Mouse (Mus musculus): Measurements from ENCODE around the gene Fgfr2.

The Fgfr2 gene

DNA sequence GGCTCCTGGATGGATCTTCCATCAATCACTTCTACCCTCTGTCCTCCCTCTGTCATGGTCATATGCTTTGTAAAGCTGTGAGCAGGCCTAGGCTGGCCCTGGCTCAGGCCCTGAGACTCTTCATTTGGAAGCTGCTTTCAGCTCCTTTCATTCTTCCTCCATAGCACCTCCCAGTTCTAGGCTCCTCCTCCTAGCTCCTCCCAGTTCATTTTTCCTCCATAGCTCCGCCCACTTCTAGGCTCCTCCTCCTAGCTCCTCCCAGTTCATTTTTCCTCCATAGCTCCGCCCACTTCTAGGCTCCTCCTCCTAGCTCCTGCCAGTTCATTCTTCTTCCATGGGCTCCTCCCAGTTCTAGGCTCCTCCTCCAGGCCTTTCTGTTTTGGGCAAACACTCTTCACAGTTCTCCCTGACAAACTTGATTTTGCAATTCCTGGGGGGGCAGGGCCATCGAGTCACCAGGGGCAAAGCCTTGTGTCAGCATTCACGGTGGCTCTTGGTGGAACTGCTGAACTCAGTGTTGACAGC is 880.5 kb downstream of the Fgfr2 start:
- peak in 1 of 2 experiments; percentile 51 for DNase-seq

GRCm38 (mm10) chr7:132238921-132239320 is 884.2 kb downstream of the Fgfr2 start:
- DNase-seq, result no peak

DNA sequence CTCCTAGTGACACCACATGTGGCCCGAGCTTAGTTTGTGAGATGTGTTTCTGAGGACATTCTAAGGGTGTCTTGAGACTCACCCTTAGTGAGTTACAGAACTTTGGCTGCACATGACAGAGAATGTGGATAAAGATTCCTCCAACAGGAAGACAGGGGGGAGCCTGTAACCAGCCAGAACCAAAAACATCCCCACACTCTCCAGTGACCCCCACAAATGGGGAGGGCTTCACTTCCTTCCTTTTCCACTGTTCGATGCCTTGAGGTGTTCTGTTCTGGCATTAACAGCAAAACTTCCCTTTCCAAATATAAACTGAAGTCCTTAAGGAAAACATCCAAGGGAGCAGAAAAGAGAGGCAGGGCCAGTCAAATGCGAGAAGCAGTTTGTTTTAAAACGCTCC is 886.0 kb downstream of the Fgfr2 start:
- DNase-seq, result no peak

GRCm38 (mm10) chr7:132236789-132237188 is 886.4 kb downstream of the Fgfr2 start:
- peak in 1 of 2 experiments; percentile 38 for DNase-seq

GRCm38 (mm10) chr7:132234250-132234649 is 888.9 kb downstream of the Fgfr2 start:
- no peak for DNase-seq

- DNase-seq, result no peak
These were observed 889.4 kb downstream of the Fgfr2 start for GRCm38 (mm10) chr7:132233732-132234131.

DNA sequence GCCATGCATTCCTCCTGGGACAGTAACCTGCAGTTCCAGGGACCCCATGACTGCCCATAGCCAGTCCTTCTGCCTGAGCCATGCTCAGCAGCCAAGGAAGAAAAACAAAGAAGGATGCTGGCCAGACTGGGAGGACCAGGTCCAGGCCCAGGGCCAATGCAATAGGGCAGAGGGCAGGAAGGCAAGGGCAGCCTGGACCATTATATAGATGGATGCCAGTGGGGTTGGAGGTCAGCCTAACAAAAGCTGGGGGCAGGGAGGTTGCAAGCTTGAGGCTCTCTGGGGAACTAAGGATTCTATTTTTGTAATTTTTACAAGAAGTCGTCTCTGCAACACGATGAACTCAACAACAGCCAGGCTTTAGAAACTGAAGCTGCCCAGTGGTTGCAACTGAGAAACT is 890.2 kb downstream of the Fgfr2 start:
- peak; percentile 37 to 53 for DNase-seq

GRCm38 (mm10) chr7:132231476-132231875 is 891.7 kb downstream of the Fgfr2 start:
- no peak for DNase-seq

DNA sequence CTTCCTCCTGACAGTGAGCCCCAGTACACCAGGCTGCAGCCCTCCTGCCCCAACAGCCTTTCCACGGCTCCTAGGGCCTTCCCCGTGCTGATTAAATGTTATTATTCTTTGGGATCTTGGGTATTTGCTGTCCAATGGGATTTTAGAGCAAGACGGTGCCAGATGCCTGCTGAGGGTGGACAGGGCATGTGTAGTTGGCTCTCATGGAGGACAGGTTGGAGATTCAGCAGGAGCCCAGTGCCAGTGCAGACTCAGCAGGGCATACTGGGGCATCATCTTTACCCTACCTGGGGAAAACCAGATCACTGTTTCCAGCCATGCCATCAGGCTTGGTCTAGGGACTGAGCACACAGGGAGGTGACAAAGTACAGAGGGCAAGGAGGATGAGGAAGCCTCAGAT is 892.2 kb downstream of the Fgfr2 start:
- no peak for DNase-seq

GRCm38 (mm10) chr7:132227075-132227640 is 896.0 kb downstream of the Fgfr2 start:
- DNase-seq, result no peak

DNA sequence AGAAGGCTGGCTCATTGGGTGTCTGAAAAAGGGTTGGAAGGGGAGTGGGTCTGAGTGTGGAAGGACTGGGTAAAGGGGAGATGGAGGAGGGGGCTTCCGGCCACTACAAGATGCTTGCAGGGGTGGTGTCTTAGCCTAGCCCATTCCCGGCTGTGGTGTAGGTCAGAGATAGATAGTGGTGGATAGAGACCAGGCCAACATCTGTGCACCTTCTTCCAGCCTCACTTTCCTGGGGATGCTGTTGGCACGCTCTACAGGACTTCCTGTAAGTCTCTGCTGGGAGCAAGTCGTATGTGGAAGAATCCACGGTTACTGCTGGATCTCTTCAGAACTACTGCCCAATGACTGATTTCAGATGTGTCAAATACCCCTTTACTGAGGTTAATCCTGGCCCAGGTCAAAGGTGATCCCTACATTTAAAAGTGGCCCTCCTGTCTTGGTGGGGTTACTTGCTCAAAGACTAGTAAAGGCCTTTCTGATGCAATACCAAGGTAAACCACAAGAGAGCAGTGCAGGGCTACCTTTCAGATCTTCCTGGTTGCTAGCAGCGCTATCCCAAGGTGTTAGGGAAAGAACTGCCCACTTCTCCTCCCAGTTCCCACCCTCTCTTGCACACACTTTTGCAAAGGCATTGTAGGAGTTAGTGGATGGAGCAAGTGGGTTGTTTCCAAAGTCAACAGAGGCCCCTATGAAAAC is 896.6 kb downstream of the Fgfr2 start:
- peak; percentile 81 to 85 for DNase-seq

DNA sequence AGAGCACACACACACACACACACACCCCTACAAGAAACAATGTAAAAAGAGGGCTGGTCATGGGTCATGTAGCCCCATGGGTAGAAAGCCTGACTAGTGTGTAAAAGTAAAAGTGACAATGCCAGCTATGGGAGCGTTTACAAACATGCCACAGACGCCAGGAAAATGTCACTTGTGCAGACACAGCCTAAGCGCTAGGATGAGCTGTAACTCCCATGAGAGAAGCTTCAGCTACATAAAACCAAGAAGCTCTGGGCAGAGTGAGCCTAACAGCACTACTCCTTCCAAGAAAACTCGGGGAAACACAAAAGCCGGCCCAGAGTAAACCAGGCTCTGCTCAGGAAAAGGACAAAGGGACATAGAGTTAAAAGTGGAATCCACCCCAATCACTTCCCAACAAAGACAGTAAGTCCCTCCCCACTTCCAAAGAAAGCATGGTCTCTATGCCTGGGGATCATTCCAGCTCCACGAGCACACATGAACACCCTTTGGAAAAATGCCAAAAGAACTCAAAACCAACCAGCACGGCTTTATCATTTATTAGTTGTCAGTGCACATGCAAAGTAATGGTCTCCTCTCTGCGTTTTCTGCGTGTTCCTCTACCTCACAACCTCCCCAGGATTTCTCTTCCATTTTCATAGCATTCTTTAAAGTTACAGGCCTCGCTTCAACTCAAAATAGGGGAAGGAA is 899.6 kb downstream of the Fgfr2 start:
- no peak for DNase-seq

GRCm38 (mm10) chr7:132214031-132214430 is 909.1 kb downstream of the Fgfr2 start:
- DNase-seq, result no peak

DNA sequence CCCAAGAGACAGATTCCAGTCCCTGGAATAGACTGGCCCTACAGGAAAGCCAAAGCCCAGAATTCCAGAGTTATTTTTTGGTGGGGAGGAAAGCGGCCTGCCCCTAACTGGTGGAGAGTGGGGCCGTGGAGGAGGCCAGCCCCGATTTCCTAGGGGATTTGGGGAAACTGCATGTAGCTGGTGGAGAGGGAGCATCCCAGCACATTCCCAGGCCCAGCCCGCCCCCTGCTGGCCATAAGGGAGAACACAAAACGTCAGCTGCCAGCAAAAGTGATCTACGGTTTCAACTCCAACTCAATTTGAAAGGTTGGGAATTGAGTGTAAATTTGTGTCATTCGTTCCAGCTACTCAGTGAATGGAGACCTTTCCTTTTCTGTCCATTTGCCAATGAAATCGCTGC is 909.7 kb downstream of the Fgfr2 start:
- DNase-seq, result peak; percentile 82 to 84

GRCm38 (mm10) chr7:132211920-132212701 is 911.0 kb downstream of the Fgfr2 start:
- DNase-seq, result no peak

DNA sequence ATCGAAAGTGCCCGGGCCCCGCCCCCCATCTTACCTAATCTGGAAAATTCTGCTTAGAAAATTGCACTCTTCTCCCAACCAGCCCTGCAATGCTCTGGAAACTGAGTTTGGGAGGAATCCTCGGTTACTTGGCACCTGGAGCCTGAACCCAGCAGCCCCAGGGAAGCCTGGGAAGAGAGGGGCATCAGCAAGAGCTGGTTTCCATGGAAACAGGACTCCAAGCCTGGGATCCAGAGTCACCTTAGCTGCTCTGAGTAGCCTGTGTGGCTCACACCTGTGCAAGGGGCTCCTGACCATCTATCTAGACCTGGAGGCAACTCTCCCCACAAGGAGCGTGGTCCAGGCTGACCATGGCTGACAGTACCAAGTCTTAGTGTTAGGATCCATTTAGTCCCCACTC is 912.5 kb downstream of the Fgfr2 start:
- no peak for DNase-seq

- no peak for DNase-seq
These were observed 914.1 kb downstream of the Fgfr2 start for GRCm38 (mm10) chr7:132208946-132209651.

GRCm38 (mm10) chr7:132204073-132204612 is 919.0 kb downstream of the Fgfr2 start:
- DNase-seq, result no peak

GRCm38 (mm10) chr7:132199686-132200085 is 923.5 kb downstream of the Fgfr2 start:
- DNase-seq, result no peak

DNA sequence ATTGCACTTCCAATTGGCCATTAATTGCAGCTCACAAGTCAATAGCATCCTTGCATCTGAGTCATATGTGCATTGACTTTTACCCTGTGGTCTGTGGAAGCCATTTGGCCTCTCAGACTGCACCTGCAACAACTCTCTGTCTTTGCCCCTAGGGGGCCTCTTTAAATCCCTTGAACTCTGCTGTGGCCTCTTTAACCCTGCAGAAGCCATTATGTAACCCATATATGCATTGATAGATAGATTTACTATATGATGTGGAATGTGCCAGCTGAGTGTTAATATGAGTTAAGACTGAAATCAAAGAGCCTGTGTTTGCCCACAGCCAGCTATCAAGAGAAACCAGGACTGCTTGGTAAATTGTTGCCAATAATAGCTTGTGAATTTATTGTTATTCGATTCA is 924.3 kb downstream of the Fgfr2 start:
- DNase-seq, result no peak

DNA sequence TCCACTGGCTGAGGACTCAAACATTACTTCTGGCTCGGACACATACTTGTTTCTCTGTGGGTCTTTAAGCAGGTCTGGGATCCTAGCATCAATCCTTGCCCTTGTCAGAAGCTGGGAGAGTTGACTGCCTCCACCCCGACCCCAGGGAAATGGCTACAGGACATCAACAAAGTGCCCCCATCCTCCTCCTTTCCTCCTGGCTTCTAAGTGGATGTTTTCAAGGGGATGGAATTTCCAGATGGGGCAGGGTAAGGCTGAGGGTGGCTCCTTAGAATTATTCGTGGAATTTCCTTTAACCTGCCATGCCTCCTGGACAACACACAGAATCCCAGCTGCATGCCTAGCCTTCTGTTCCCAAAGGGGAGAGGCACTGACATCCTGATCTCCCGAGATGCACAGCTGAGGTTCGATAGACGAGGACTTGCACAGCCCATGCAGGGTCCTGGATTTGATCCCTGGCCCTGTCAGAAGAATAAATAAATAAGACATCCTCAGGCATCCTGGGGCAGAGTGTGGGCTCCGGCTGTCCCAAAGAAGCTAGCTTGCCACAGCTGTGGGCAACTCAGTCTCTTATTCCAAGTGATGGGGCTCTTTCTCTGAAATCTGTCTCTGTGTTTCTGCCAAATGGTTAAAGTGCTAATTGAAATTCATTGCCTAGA is 925.2 kb downstream of the Fgfr2 start:
- no peak for DNase-seq

DNA sequence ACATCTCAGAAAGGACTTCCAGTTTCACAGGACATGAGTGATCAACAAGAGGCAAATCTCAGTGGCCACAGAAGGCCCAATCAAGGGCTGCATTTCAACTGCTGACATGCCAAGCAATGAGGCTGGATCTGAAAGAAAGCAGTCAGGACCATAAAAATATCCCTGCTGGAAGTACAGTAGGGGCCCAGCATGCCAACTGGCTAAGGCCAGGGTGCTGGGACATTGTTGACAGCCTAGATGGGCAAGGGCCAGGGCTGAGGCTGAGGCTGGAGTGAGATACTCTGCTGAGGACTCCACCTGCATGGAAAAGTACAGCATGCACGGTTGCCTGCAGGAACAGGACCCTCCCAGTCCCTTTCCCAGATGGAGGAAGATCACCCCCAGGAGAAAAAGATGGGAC is 926.6 kb downstream of the Fgfr2 start:
- DNase-seq, result no peak
